Mouse (Mus musculus): Measurements from ENCODE around the gene Pld4.

The Pld4 gene

DNA sequence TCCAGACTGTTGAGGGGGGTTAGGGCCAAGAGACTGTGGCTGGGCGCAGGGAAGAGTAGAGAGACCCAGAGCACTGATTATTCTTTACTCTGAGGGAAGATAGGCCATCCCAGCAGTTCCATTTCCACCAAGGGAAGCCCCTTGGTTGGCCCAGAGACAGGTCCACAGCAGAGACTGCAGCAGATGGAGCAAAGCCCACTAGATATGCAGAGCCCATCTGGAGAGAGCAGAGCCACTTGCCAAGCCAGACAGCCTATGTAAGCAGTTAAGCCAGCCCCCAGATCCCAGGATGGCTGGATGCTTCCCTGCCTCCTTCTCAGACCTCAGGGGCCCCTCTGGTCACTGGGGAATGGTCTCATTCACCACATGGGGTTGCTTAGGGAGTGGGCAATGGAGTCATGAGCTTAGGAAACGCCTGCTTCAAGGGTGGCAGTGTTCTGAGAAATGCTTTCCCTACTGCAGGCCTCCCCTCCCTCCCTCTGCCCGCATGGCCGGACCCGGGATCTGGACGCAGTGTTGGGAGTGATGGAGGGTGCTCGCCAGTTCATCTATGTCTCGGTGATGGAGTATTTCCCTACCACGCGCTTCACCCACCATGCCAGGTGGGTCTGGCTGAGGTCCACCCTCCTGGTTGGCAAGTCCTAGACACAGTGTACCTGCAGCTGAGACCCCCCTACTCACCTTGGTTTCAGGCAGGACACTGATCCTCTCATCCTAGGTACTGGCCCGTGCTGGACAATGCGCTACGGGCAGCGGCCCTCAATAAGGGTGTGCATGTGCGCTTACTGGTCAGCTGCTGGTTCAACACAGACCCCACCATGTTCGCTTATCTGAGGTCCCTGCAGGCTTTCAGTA is 6.8 kb downstream of the Pld4 start:
- DNase-seq: no peak

DNA sequence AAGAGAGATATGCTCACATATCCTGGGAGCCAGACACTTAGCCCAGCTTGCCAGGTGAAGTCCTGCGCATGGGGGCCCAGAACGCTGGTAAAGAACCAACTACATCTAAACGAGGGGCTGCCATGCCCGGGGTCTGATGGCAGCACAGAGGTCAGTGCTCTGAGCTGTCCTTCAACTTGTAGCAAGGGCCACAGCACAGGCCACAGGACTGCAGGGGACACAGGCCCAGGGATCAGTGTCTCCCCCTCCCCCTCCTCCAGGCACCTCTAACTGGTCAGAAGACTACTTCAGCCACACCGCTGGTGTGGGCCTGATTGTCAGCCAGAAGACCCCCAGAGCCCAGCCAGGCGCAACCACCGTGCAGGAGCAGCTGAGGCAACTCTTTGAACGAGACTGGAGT is 7.7 kb downstream of the Pld4 start:
- no peak for DNase-seq

DNA sequence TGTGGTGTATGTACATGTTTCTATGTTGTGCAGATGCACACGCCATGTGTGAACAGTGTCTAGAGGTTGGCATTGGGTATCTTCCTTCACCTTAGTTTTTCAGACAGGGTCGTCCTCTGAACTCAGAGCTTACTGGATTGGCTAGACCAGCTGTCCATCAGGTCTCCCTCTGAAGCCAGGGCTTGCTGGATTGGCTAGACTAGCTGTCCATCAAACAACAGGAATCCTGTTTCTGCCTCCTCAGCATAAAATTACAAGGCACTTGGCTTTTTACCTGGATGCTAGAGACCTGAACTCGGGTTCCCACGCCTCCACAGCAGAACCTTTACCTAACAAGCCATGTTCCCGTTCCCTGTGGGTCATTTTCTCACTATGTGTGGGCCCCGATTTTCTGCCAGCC is 8.6 kb downstream of the Pld4 start:
- no peak for DNase-seq

DNA sequence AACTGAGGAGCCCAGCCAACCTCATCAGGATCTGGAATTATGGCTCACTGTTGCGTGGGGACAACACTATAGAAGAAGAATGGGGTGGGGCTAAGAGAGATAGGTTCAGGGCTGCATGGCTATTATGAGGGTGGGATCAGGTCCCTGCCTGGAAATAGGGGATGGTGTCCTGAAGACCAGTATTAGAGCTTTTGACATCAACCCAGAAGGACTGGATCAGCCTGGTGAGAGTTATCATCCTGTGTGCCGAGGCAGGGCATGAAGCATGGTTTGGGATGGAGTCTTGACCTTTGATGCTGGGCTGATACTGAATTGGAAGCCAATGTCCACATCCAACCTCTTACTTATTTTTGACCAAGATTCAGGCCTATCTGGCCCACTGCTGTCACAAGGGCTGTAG is 9.3 kb downstream of the Pld4 start:
- no peak for DNase-seq

DNA sequence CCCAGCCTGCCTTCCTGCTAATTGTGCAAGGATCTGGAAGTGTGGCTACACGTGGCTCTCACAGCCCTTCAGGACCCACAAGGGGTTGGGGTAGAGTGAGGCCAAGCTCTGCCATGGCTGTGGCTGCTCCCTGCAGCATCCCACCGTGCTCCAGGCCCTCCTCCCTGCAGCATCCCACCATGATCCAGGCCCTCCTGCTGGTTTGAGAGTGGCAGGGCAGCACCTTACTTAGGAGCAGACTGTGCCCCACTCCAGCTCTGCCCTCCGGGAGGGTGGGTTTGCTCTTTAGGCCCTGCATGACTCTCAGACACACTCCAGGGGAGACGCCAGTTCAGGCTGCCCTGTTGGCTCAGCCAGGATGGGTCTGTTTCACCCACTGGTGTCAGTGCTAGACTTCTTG is 9.9 kb downstream of the Pld4 start:
- no peak for DNase-seq

DNA sequence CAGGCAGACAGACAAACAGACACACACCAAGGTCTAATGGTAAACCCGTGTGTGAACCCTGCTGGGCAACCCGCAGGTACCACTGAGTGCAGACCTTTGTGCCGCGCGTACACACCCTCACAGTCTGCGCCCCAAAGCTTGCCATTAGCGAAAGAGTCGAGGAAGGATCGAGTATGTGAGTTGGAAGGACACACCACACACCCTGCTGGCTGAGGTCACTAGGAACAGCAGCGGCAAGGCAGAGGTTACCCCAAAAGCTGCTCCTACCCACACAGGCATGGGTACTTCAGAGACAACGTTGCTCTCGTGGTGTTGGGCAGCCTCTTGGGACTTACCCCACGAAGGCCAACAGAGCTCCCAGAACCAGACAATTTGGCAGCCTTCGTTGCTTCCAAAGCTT is 11.9 kb downstream of the Pld4 start:
- DNase-seq: no peak

DNA sequence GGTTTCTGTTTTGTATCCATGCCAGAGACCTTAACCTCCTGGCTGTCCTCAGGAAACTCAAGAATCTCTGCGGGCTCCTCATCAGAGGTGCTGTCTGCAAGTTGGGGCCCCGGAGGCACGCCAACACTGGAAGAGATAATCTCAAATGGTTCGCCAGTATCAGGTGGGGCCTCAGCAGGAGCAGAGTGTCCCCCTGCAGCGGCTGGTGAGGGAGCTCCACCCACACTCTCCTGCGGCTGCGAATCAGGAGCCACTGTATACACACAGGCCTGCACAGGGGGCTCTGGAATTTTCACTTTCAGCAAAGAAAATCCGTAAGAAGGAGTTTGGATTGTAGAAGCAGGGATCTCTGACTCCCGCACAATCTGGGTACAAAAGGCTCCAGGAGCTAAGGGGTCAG is 12.9 kb downstream of the Pld4 start:
- no peak for DNase-seq

DNA sequence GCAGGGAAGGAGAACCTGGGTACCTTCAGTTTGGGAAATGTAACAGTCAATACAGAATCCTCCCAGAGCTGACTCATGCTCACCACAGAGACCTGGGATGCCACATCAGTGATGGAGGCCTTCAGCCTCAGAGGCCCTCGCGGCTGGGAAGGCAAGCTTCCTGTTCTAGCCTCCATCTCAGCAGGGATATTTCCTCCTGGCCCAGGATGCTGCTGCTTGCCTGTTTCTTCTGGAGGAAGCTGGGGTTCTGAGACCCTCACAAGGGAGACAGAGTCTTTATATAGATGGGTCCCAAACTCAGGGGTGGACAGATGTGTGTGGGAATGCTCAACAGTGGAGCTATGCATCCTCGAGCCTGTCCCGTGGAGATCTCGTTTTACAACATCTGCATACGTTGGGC is 13.6 kb downstream of the Pld4 start:
- DNase-seq: no peak

DNA sequence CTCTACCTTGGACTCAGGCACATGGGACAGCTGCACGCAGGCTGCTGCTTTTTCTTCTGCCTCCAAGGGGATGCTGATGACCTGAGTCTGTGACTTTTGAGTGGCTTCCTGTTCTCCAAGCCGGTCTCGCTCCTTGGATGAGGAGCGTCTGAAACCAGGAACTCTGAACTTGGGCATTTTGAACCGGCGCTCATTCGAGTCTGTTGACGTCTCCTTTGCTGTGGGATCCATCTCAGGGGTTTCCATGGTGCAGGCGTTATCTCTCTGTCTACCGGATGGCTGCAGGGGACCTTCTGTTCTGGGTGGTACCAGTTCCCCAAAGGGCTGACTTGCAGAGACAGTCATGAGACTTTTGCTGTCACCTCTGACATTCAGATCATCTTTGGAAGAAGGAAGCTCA is 14.0 kb downstream of the Pld4 start:
- no peak for DNase-seq

DNA sequence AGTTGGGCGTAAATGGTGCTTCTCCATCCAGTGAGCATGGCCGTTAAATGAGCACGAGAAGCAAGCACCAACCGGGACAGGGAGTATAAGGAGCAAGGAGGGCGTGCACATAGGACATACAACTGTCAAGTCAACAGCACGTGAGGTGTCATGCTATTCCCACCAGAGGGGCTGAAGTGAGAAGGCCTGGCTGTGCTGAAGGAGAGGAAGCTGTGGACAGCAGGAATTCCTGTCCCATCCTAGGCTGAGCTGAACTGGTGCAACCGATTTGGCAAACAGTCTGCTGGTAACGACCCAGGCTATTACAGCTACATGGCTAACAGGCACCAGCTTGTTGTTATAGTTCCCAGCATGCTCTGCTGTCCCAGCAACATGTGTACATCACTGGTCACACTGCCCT is 30.6 kb downstream of the Pld4 start:
- no peak for DNase-seq

DNA sequence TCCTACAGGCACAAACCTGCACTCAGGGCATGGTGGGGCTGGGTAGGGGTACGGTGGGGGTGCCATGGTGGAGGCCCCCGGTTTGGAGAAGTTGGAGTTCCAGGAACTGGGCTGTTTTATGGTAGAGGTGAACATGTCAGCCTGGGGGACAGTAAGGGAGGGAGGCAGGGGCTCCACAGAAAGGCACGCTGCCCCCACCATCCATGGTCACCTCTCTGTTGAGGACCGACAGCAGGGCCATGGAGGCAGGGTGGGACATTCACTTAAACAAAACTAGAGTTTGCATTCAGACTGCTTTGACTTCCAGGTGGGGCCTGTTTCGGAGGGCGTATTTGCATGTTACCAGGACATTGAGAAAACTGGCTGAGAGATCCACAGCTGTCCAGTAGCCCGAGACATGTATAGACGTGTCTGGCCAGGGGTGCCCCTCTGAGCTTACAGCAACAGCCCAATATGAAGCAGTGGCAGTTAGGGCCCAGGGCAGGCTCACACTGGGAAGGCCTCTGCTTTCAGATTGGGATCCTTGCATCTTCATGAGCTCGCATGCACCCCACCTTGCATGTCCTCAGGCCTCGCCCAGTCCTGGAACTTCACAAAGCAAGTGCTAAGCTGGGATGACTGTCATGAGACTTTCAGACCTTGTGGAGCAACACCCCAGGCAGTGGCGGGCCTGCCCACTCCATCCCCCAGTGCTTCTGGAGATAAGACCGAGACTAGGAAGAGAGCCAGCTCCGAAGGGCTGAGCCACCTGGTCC is 33.3 kb downstream of the Pld4 start:
- DNase-seq: peak; percentile 78

DNA sequence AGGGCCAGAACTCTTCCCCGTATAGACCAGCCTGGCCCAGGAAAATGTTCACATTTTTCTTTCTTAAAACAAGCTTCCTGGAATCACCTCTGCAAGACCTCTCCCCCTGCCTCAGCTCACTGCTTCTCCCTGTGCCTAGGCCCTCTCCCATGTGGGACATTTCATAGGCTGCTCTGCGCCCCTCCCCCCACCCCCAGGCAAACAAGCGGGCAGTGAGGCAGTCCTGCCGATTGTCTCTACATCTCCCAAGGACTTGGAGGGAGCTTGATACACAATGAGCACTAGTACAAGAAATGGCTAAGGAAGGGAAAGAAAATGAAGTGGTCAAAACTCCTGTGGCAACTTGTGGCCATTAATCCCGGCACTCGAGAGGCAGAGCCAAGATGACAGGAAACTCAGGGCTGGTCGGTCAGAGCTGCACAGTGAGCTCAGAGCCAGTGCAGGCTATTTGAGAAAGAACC is 33.9 kb downstream of the Pld4 start:
- no peak for DNase-seq

DNA sequence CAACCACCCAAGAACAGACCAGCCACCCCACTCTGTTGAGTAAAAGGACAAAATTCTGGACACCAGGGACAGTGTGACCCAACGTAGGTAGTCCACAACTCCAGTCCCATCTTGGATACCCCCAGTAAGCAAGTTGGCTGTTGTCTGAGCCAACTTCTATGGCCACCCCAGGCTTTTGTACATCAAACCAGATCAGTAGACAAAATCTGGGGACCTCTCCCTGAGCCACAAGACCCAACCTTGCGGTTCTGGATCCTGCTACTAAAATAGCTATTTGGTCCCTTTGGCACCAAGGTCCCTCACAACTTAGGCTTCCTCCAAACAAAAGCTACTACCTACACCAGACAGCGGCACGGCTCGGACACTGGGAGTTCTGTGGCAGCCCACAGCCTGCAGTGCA is 34.5 kb downstream of the Pld4 start:
- DNase-seq: no peak

DNA sequence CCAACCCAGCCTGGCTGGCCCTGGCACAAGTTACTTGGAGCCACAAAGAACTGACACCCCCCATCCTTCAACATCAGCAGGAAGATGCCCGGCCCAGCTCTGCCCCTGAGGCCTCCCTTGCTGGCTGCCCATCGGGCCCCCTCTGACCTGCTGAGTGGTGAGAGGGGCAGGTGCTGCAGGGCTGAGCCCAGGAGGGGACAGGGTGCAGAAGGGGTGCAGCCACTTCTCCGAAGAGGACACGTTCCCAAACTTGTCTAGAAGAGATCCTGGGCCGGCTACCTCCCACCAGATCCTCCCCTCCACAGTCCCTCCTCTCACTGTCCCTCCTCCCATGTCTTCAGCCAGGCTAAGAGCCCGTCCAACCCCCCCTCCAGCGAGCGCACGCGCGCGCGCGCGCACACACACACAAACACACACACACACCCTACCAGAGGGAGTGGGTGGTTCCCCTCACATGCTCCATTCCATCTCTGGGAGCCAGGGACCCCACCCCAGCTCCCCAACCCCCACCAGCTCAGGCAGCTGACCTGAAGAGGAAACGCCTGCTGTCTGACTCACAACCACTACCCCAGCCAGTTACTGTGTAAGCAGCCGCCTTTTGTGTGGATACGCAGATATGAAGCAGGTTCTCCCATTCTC is 35.1 kb downstream of the Pld4 start:
- DNase-seq: peak; percentile 59

DNA sequence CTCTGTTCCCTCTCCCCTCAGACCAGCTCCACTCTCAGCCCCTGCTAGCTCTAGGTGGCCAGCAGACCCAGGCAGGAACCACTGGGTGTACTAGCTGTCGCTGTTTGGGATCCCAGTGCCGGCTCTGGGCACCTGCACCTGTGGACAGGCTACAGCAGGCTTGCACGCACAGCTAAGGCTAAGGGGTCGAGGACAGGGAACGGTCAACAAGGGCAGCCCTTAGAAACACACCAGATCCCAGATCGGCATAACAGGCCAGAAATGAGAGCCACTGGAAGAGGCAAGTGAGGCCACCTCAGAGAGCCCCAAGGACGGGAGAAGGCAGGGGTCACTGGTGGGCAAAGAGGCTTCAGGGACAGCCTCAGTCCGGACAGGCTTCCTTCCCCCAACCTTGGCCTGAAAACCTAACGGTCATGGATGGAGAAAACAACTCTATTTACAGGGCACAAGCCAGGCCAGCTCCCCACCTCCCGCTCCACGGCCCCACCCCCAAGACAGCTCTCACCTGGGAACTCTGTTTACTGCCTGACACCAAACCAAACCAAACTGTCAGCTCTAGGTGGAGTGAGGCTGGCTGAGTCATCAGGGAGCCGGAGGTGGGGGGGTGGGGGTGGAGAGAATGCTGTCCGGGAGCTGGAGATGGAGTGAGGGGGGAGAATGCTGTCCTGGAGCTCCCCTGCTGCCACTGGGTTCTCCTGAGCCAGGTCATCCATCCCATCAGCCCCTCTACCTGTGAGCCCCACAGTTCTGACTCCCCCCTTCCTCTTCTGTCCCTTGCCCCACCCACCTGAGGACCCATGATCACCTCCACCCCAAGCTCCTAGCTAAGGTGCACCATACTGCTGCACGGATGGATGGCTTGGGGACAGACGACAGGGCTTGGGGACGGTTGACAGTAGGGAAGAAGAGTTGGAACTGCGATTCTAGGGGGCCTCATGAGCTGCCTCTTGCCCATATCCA is 36.4 kb downstream of the Pld4 start:
- DNase-seq: peak; percentile 23

DNA sequence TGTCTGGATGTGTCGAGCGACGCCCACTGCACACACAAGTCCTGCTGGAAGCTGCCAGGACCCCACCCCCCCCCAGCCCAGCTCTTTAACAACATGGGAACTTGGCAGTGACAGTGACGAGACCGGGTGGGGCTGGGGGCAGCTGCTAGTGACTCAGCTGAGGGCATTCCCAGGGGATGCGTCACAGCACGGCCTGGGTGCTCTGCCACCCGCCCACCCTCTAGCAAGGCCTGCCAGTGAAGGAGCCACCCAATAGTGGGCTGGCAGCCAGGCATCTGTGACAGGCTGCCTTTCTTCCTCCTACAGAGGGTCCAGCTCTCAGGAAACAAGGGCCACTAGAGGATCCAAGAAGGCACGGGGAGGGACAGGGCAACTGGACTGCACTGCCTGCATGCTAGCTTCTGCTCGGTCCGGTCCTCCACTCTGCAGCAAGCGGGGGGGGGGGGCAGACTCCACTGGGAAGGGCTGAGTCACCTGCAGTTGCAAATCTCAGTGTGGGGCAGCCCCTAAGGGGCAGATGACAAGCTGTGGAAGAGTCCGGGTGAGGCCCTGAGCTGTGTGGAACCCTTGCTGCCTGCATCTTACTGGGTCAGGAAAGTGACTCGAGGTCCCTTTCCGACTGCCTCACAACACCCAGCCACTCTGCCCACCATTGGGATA is 37.3 kb downstream of the Pld4 start:
- peak; percentile 59 for DNase-seq

DNA sequence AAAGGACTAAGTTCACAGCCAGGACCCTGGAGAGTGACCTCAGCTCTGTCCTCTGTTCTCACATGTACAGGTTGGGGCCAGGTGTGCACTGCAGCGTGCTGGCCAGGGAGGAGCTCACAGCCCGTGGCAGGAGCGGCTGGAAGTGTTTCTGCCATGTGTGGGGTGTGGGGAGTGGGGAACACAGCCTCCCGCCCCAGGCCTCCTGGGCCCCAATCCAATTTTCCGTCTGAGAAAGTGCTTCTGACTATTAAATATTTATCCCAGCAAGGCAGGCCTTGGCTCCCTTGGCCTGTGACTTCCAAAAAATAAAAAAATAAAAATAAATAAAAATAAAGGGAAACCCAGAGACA is 37.9 kb downstream of the Pld4 start:
- DNase-seq: no peak

DNA sequence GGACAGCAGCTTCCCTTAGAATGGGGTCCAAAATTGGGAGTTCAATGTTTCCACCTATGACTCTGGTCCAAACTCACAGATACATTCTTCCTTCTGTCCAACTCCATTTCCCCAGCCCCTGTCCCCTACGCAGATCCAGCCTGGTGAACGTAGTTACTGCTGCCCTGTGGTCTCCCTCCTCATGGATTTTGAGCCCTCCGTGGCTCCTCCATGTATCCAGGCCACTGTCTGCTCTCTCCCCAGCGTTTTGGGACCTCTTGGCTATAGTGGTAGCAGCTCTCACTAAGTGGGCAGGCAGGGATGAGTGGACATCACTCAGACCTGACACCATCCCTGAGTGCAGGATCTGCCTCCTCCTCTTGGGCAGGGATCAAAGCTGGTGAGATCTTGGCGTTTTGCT is 38.3 kb downstream of the Pld4 start:
- DNase-seq: no peak

DNA sequence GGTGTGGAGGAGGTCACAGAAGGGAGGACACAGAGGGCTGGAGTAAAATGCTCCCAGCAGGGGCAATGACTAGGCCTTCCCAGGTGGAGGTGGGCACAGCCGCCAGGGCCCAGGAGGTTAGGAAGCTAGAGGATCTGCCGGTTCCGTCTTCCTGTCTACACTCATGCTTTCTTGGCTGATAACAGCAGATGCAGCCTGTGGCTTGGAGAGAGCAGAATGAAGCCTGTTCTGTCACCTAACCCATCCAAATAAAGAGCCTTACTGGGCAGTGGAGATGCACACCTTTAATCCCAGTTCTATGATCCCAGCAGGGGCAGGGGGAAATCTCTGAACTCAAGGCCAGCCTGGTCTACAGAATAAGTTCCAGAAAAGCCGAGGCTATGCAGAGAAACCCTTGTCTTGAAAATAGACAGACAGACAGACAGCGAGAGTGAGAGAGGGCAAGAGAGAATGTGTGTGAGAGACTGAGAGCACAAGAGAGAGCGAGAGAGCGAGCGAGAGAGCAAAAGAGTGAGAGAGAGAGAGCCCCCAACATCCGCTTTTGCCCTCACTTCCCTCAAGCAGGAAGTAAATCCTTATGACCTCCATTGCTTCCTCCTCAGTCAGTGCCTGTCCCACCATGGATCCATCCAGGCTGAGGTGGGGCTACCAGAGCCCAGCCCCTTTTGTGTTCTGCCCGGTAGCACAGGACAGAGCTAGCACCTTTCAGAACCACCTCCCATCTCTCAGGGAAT is 38.9 kb downstream of the Pld4 start:
- no peak for DNase-seq

DNA sequence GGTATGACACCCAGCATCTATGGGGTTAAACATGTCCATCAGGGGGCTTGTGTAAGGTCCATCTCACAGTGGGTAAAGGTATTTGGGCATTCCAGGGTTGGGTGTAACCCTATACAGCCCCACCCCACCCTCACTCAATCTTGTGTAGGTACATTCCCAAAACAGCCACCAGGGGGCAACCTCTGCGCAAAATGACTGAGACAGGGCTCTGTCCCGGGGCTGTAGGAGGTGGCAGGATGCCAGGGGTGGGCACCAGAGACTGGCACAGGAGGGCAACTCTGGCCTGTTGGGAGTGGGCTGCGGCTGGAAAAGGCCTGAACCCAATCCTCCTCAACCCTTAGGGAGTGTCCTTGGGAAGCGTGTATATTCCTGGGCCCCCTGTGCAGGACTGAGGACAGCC is 40.0 kb downstream of the Pld4 start:
- DNase-seq: peak; percentile 86

Measured in lung, postnatal 36 days (tissue).